Comparison of ENCODE assay signal across 2 mouse cellular contexts in the genomic region with DNA sequence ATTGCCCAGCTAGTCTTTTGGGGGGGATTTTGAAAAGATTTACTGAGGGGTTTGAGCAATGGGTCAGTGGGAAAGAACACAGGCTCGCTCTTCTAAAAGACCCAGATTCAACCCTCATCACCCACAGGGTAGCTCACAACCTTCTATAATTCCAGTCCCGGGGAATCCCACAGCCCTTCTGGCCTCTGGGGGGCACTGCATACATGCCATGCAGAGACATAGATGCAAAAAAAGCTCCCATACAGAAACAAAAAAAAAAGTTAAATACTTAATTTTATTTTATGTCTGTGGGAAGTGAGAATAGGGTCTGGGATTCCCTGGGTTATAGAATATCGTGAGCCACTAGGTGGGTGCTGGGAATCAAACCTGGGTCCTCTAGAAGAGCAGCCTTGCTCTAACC.
TF ChIP-seq lines count a peak whose summit lies in the region.

No protein-coding gene starts in this region.

TF ChIP-seq in CH12.LX, 34 proteins besides CTCF, POLR2A, EP300 and RAD21:
- TF ChIP-seq ZC3H11A (IDR thresholded peaks at IDR 0.05; ENCODE audit: low read depth, low read length) (no peak), CHD1 (IDR thresholded peaks at IDR 0.05; ENCODE audit: low read depth, low read length) (no peak), ZNF384 (IDR thresholded peaks at IDR 0.05; ENCODE audit: low read depth, low read length) (peak; percentile 78), RCOR1 (conservative IDR thresholded peaks at IDR 0.05; ENCODE audit: low read depth, low read length) (no peak), NRF1 (IDR thresholded peaks at IDR 0.05; ENCODE audit: low read depth, low read length) (no peak), SMC3 (IDR thresholded peaks at IDR 0.05; ENCODE audit: low read depth, low read length) (peak; percentile 19; the same call in 1 of the 2 replicates)

TF ChIP-seq in MEL, 35 proteins besides CTCF, POLR2A, EP300 and RAD21:
- TF ChIP-seq GATA1 (IDR thresholded peaks at IDR 0.05; ENCODE audit: low read depth, low read length) (no peak), ZNF384 (IDR thresholded peaks at IDR 0.05; ENCODE audit: low read depth, low read length) (0 out of 2 replicates have a peak, but pooled peaks have one; percentile 21)
